Mouse (Mus musculus) MEL (cell line): ENCODE measurements around the gene March10.

Source experiments
- MEF2A ChIP-seq: IDR thresholded peaks from 2 replicates; pipeline ENCODE4 v1.6.1; 2014; ENCODE audit warnings: low read depth, mild to moderate bottlenecking, inconsistent platforms, low read length, improper control_type of control experiment; ENCODE audit not compliant: poor library complexity, insufficient replicate concordance, severe bottlenecking; ENCODE audit errors: extremely low read depth
- ZNF384 ChIP-seq: IDR thresholded peaks from 2 replicates; pipeline ENCODE4 v1.6.1; 2012; ENCODE audit warnings: low read depth, mild to moderate bottlenecking, inconsistent platforms, low read length, improper control_type of control experiment

DNA sequence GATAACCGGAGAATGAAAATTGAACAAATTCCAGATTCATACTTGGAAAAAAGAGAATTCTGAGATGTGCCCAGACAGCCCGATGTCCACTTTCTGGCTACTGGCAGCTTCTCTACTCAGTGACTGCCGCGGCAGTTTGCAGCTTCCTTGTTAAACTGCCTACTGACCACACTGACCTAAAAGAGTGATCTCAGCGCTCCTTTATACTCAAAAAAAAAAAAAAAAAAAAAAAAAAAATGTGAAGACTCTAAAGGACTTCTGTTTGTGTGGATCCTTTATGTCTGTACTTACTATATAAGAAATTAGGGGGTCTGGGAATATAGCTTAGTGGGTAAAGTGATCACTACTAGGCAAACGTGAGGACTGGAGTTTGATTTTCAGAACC lies 17.8 kb upstream of the March10 start:
- TF ChIP-seq MEF2A, result no peak
- no peak for TF ChIP-seq ZNF384
